Mouse (Mus musculus) embryonic facial prominence, embryonic 11.5 days (tissue): ENCODE measurements at regions not wholly inside any gene's neighbourhood (a gene's known extent, or its start where the extent isn't known, plus 50 kb on each side); places are given as distances from the start of the nearest gene placed in this dataset.

Experiments used
- ATAC-seq: fragments of 200-750 bp; cut with Nextera tagmentation; replicated peaks from 2 replicates; pipeline ENCODE4 v1.8.0; 2017; ENCODE audit warnings: low read depth; ENCODE audit not compliant: insufficient number of reproducible peaks, low FRiP score, low TSS enrichment
- DNase-seq: peaks from one replicate; pipeline ENCODE4 v3.0.0-alpha.2; 2015; ENCODE audit warnings: low spot score
- H3K27ac ChIP-seq: fragments of 300-500 bp; sonication (generic); replicated peaks from 2 replicates; pipeline ENCODE4 v1.5.1; 2014; ENCODE audit warnings: mild to moderate bottlenecking, low read depth, low read length, control low read depth
- H3K27me3 ChIP-seq: fragments of 300-500 bp; sonication (generic); 2 replicates; pipeline ENCODE4 v1.6.1; 2014; ENCODE audit warnings: mild to moderate bottlenecking, low read length, moderate library complexity, mixed read lengths; ENCODE audit not compliant: control insufficient read depth, insufficient read depth
- H3K36me3 ChIP-seq: fragments of 300-500 bp; sonication (generic); replicated peaks from 2 replicates; pipeline ENCODE4 v1.6.1; 2014; ENCODE audit warnings: low read depth, mild to moderate bottlenecking, low read length, moderate library complexity, mixed read lengths; ENCODE audit not compliant: control insufficient read depth, insufficient read depth
- H3K4me1 ChIP-seq: fragments of 300-500 bp; sonication (generic); 2 replicates; pipeline ENCODE4 v1.6.1; 2014; ENCODE audit warnings: low read length, mixed read lengths; ENCODE audit not compliant: control insufficient read depth, insufficient read depth
- H3K4me2 ChIP-seq: fragments of 300-500 bp; sonication (generic); 2 replicates; pipeline ENCODE4 v1.6.1; 2014; ENCODE audit warnings: low read depth, mild to moderate bottlenecking, control low read depth, low read length, moderate library complexity
- H3K4me3 ChIP-seq: fragments of 300-500 bp; sonication (generic); 2 replicates; pipeline ENCODE4 v1.5.1; 2014; ENCODE audit warnings: low read depth, low read length, control low read depth
- H3K9ac ChIP-seq: fragments of 300-500 bp; sonication (generic); replicated peaks from 2 replicates; pipeline ENCODE4 v1.6.1; 2014; ENCODE audit warnings: mild to moderate bottlenecking, control low read depth, low read length
- H3K9me3 ChIP-seq: fragments of 300-500 bp; sonication (generic); replicated peaks from 2 replicates; pipeline ENCODE4 v1.6.1; 2016; ENCODE audit warnings: mild to moderate bottlenecking, low read length, inconsistent platforms, mixed read lengths; ENCODE audit not compliant: control insufficient read depth
- WGBS: fragments of 180-500 bp; shearing (Covaris S2); extraction: QIAGEN DNeasy Blood & Tissue Kit; methylation state at CpG from one replicate; pipeline ENCODE4 v1.1.7; 2014; 5-methylcytosine and 5-hydroxymethylcytosine counted together

DNA sequence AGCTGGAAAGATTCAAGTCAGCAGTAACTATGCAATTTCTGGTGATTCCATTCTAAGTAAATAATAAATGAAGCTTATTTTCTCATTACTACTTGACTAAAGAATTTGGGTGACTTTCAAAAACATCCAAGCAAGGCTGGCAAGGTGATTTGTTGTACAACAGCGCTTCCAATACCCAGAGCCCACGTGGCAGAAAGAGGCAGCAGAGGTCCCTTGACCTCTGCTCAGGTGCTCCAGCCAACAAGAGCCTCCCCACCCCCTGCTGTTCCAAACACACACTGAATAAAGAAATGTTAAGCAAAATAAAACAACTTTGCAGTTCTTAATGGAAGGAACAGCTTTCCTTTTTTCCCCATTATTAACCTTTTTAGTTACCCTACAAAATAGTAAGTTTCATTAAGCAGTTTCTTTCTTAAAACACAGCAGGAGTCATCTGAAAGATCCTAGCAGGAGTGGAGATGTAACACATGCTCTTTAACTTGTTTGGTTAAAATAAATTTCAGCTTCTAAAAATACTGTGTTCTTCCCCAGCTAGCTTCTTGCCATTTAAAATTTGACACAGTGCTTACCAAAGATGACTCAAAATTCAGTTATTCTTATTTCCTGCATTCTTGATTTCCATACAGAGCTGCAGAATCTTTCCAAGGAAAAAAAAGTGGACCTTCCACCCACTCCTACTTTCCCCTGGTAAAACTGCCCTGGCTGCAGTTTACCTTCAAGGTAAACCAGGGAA is 92.3 kb upstream of the Tbl1xr1 start:
- no peak overlapping the region for H3K9ac ChIP-seq
- no peaks in the 10 kb centered on the region for H3K9me3 ChIP-seq
- no peaks in the 10 kb centered on the region for H3K36me3 ChIP-seq
- WGBS: 34% methylated on average over 2 of the region's 2 CpGs
- ATAC-seq (no peak), DNase-seq (no peak)
- H3K27me3 ChIP-seq: no peaks in the 10 kb centered on the region
- no peak overlapping the region for H3K27ac ChIP-seq
- H3K4me2 ChIP-seq: no peak overlapping the region
- H3K4me1 ChIP-seq: no peaks in the 10 kb centered on the region
- no peak overlapping the region for H3K4me3 ChIP-seq

DNA sequence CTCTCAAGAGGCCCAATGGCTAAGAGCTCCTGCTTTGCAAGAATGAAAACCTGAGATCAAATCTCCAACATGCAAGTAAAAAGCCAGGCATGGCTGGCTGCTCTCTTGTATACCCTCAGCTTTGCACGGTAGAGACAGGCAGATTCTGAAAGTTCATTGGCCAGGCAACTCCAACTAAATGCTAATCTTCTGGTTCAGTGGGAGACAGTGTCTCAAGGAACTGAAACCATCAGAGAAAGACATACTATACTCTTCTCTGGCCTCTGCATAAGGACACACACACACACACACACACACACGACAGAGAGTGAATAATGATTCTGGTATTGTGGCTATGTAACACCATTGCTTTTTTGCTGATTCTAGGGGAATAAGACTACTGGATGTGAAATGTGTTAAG is 91.6 kb upstream of the Tbl1xr1 start:
- 82% methylated on average over 2 of the region's 2 CpGs for WGBS
- H3K27me3 ChIP-seq: no peaks in the 10 kb centered on the region
- no peak overlapping the region for H3K9ac ChIP-seq
- no peaks in the 10 kb centered on the region for H3K36me3 ChIP-seq
- no peak overlapping the region for H3K4me3 ChIP-seq
- DNase-seq (no peak), ATAC-seq (no peak)
- H3K9me3 ChIP-seq: no peaks in the 10 kb centered on the region
- no peak overlapping the region for H3K4me2 ChIP-seq
- no peak overlapping the region for H3K27ac ChIP-seq
- no peaks in the 10 kb centered on the region for H3K4me1 ChIP-seq

DNA sequence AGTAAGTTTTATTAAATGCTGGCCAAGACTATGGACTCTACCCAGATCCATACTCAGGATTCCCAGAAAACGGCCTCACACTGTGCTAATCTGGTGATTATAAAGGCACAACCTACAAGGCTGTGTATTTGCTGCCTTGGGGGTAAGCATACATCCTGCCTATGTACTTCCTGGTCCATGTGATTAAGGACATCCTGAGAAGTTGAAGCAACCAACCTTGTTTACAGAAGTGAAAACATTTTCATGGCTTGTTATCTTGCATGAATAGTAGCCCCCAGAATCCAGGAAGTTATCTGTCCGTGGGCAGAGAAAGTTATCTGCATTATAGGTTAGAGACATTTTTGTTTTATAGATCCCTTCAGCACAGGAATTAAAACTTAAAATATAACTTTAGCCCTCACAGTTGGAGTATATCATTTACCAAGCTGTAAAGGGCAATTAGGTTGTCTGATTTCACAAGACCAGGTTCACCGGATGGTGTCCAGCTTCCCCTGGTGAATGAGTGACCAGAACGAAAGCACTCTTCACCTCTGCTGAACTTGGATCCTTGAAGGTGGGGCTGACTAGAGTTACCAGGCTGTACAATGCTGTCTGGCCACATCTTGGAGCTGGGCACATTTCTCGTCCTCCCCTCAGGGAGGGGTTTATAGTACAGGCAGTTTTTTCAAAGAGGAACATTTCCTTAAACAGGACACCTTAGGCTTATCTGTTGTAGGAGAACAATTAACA is 90.1 kb upstream of the Tbl1xr1 start:
- H3K9ac ChIP-seq: no peak overlapping the region
- 79% methylated on average over 5 of the region's 5 CpGs for WGBS
- H3K4me3 ChIP-seq: no peak overlapping the region
- no peaks in the 10 kb centered on the region for H3K9me3 ChIP-seq
- DNase-seq: no peak
- no peak for ATAC-seq
- no peak overlapping the region for H3K4me2 ChIP-seq
- H3K36me3 ChIP-seq: no peaks in the 10 kb centered on the region
- no peaks in the 10 kb centered on the region for H3K27me3 ChIP-seq
- H3K4me1 ChIP-seq: no peaks in the 10 kb centered on the region
- no peak overlapping the region for H3K27ac ChIP-seq

DNA sequence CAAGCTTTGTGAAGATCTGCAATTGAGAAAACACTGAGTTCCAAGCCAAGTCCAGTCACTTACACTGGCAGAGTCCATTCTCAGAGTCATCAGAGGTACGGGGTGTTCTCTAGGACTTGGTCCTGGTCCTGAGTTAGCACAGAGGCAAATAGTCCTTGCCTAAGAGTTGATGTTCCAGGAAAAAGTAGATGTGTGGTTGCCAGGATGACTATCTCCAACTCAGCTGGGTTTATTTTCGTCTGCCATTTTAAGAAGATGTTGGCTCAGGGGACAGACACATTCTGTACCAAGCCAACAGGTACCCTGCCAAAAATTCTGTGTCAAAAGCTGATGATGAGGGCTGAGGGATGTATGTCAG is 89.6 kb upstream of the Tbl1xr1 start:
- ATAC-seq (no peak), DNase-seq (no peak)
- WGBS: 88% methylated on average over 2 of the region's 2 CpGs
- no peaks in the 10 kb centered on the region for H3K4me1 ChIP-seq
- no peak overlapping the region for H3K27ac ChIP-seq
- no peaks in the 10 kb centered on the region for H3K36me3 ChIP-seq
- H3K27me3 ChIP-seq: no peaks in the 10 kb centered on the region
- no peak overlapping the region for H3K4me3 ChIP-seq
- H3K9ac ChIP-seq: no peak overlapping the region
- no peak overlapping the region for H3K4me2 ChIP-seq
- H3K9me3 ChIP-seq: no peaks in the 10 kb centered on the region

DNA sequence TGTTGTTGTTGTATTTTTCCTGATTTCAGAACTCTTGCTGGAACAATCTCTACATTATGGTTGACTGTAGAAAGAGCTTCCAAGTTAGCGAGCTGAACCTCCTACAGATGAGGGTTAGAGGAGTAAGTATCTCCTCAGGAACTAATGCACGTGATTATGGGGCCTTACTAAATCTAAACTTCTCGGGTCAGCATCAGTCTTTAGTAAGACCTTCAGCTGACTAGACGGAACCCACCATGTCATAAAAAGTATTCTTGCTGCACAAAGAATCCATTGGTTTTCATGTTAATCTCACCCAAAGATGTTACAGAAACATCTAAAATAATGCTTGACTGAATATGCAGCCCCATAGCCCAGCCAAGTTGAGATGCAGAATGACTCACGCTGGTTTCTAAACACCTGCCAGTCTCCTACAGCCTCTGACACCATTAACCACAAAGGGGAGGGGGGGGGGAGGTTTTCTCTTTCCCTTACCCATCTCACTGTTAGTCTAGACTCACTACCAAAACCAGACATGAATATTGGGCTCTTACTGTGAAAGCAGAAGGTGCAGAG is 88.9 kb upstream of the Tbl1xr1 start:
- H3K9me3 ChIP-seq: no peaks in the 10 kb centered on the region
- H3K27me3 ChIP-seq: no peaks in the 10 kb centered on the region
- WGBS: 84% methylated on average over 5 of the region's 5 CpGs
- no peak overlapping the region for H3K9ac ChIP-seq
- no peak overlapping the region for H3K4me2 ChIP-seq
- no peak overlapping the region for H3K27ac ChIP-seq
- ATAC-seq (no peak), DNase-seq (no peak)
- H3K4me3 ChIP-seq: no peak overlapping the region
- no peaks in the 10 kb centered on the region for H3K4me1 ChIP-seq
- no peaks in the 10 kb centered on the region for H3K36me3 ChIP-seq

DNA sequence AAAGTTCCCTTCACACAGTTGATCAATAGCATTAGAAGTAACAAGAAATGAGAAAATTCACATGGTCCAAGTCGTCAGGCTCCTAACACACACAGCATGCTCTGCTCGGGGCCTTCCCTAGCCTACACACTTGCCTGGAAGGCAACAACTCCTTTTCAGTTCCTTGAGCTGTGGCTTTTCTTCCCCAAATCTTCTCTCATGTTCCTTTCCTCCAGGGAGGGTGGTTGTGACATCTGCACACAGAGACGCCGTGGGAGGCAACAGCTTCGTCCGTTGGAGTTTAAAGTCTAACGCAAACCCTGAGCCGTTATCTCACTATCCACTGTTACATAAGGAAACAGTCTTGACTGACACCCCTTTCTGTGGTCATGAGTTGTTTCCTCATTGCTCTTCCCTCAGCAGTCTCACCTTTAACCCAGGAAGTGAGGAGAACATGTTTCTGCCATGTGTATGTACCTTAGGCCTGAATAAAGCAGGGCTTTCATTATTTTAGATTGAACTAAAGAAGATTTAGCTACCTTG is 88.4 kb upstream of the Tbl1xr1 start:
- DNase-seq (no peak), ATAC-seq (no peak)
- Histone ChIP-seq H3K27me3 (no peaks in the 10 kb centered on the region), H3K9ac (no peak overlapping the region), H3K4me2 (no peak overlapping the region), H3K36me3 (no peaks in the 10 kb centered on the region), H3K4me1 (no peaks in the 10 kb centered on the region), H3K9me3 (no peaks in the 10 kb centered on the region), H3K27ac (no peak overlapping the region), H3K4me3 (no peak overlapping the region)
- 83% methylated on average over 8 of the region's 8 CpGs for WGBS

DNA sequence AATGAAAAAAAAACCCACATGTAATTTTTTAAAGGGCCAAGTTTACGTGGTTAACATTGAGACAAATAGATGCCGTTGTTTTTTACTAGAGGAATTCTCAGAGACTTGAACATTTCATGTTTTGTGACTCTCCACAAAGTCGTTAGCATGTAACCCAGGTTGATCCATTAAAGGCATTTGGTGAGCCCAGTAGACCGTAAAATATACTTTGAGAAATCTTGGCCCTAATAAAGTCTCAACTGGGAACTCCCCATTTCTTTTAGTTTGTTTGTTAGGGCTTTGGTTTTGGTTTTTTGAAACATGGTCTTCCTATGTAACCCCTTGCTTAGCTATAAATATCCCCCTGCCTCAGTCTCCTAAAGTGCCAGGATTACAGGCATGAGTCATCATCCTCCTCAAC is 85.9 kb upstream of the Tbl1xr1 start:
- Histone ChIP-seq H3K27ac (no peak overlapping the region), H3K27me3 (no peaks in the 10 kb centered on the region), H3K4me2 (no peak overlapping the region), H3K9me3 (no peaks in the 10 kb centered on the region), H3K4me1 (no peaks in the 10 kb centered on the region), H3K9ac (no peak overlapping the region), H3K36me3 (no peaks in the 10 kb centered on the region), H3K4me3 (no peak overlapping the region)
- ATAC-seq (no peak), DNase-seq (no peak)
- 87% methylated on average over 4 of the region's 4 CpGs for WGBS

DNA sequence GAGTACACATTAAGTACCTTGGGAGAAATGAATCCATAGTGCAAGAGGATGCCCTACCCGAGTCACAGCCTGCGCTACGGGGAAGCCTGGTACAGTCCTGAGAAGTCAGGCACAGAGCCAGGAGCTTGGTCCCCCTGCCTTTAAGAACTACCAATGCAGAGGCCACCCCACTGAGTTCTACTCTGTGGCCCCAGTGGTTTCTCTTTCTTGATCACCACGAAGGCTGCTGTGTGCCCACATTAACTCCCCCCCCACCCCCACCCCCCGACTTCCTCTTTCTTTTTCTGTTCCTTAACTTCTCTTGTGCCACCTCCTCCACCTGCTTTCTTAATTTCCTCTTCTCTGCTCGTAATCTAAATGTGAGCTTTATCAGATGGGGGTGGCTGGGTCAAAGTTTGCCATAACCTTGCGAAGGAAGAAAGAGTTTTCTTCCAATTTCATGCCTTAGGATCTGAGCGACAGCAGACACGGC is 84.7 kb upstream of the Tbl1xr1 start:
- WGBS: 76% methylated on average over 9 of the region's 9 CpGs
- H3K36me3 ChIP-seq: no peaks in the 10 kb centered on the region
- H3K4me2 ChIP-seq: no peak overlapping the region
- no peaks in the 10 kb centered on the region for H3K4me1 ChIP-seq
- H3K9me3 ChIP-seq: no peaks in the 10 kb centered on the region
- ATAC-seq (no peak), DNase-seq (no peak)
- no peaks in the 10 kb centered on the region for H3K27me3 ChIP-seq
- no peak overlapping the region for H3K27ac ChIP-seq
- H3K9ac ChIP-seq: no peak overlapping the region
- H3K4me3 ChIP-seq: no peak overlapping the region
